Mouse (Mus musculus): Measurements from ENCODE around the gene Lipf.

Lipf gene

DNA sequence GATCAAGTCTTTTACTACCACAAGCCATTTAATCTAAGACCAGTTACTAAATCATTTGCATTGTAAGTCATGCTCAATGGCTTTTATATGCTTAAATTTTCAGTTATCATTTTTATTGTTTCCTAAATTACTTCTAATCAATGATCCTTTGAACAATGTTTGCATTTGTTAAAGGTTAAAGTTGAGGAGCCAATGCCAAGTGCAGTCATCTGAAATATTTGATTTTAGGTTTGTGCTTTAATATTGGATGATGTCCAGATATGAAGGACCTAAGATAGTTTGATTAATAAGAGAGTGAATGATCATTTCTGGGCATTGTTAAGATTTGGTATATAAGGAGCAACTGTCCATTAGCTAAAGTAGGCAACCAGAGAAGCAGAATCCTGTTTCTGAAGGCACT is at the start of gene Lipf:
Lipf (plus strand) TSS at position 301 of the 400 bp plus-strand sequence.
- no peak for DNase-seq (ENCODE audit: low spot score in 2 of 2)

DNA sequence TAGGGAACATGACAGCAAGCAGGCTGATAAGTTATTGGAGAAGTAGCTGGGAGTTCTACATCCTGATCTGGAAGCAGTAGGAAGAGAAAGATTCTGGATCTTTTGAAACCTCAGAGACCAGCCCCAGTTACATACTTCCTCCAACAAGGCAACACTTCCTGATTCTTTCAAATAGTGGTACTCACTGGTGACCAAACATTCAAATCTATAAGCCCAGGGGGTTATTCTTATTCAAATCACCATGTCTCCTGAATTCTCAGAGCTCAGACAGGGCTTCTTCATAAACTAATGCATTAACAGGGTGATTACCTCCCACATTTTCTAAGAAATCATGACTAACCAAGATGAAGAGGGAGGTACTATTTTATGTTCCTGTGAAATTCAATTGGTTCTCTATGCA is 36.9 kb upstream of the Lipf start:
- DNase-seq (ENCODE audit: low spot score in 2 of 2), result no peak

DNA sequence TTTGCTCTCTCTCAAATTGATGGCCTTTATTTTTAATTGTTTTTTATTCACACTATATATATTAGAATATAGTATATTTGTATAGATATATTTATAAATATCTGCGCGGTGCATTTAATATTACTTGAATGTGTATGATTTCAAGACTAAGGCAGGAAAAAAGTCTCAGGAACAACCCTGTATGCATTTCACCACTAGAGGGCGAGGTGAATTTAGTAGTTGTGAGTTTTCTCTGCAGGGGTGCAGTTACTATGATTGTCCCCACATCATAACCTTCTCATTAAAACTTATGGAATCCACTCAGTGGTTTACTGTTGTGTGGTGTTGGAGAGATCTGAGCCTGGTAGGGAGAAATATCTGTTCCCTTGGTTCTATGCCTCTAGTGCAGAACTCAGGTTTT is 18.0 kb downstream of the Lipf start:
- no peak for DNase-seq (ENCODE audit: low spot score in 2 of 2)

DNA sequence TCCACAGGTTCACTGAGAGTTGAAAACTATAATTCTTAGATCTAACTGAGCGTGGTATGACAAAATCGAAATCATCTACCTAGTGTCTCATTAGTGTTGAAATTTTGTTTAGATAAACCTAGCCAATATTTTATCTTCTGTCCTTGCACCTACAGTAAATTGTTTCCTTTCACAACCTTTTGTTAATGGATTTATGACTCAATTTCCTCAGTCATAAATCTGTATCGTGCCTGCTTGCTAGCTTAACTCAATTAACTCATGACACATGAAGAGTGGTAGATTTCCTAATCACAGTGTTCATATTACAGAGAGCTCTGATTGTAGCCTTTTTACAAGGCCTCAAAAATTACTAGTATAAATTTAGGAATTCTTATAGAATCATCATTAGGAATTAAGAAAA is 22.1 kb downstream of the Lipf start:
- DNase-seq (ENCODE audit: low spot score in 2 of 2), result no peak

DNA sequence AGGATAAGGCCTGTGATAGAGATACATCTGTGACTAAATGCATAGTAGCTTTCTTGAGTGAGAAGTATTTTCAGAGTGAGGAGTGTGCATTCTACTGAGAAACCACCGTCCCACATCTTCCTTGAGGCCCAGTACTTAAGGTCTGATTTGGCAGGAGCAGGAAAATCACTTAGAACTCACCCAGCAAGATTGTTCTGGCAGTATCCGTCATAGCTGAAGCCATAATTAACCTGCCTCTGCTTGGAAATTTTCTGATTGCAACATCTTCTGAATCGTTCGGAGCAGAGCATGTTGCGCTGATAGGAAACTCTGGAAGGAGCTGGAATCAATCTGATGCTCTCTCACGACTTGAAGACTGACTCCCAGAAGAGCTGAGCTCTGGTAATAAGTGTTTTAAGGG is 47.0 kb downstream of the Lipf start, which contains the start of gene Lipk:
Lipk (plus strand) TSS at position 289 of the 400 bp plus-strand sequence.
- no peak for DNase-seq (ENCODE audit: low spot score in 2 of 2)

DNA sequence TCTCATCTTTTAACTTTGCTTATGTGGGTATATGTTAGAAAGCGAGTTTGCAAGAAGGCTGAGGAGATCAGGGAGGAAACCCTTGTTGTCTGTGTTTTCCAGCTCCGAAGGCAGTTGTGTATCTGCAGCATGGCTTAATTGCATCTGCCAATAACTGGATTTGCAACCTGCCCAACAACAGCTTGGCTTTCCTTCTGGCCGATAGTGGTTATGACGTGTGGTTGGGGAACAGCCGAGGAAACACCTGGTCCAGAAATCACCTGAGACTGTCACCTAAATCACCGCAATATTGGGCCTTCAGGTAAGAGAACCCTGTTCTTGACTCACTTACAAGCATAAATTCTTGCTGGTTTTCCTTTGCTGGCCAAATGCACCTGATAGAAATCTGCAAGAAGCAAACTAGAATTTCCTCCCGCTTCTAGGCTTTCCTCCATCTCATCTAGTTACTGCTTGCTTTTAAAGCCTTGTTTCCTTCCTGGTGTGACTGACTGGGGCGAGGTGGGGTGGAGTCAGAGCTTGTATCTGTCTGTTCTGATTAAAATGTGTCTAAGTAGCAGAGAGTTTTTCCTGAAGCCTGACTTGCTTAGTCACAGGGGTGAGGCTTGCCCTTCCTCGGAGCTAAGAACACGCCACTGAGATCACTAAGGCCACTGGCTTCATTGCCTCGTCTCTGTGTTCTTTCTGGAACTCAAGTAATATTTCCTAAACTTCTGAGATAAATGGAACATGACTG is 60.6 kb downstream of the Lipf start:
- DNase-seq (ENCODE audit: low spot score in 2 of 2), result no peak

DNA sequence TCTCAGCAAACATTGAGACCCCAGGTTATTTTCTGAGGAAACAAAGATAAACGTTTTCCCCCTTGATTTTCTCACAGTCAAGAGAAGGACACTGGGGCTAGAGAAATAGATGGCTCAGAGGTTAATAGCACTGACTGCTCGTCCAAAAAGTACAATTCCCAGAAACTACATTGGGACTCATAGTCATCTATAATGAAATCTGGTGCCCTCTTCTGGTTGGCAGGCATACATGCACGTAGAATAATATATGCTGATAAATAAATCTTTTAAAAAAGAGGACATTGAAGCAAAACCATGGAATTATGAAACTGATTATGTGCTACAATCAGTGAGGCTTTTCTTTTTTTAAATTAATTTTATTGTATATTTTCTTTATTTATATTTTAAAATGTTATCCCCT is 61.8 kb downstream of the Lipf start:
- DNase-seq (ENCODE audit: low spot score in 2 of 2), result no peak

Measured in frontal cortex, postnatal 25 days (tissue).